Mouse (Mus musculus): ENCODE measurements around the gene Zfp740. TPM values are rescaled to one million over a fixed set of nuclear protein-coding genes. Genes with fewer than 3 reads are reported as not detected.

The Zfp740 gene
- 100 to 1,000 TPM in 1 of 2 experiments, 10 to 100 TPM in 1; 82.9 to 100 TPM for polyA plus RNA-seq (2017; shearing (Covaris generic))

GRCm38 (mm10) chr15:102202971-102203834, at the start of gene Zfp740:
Zfp740 (plus strand) TSS chr15:102203249.

DNA sequence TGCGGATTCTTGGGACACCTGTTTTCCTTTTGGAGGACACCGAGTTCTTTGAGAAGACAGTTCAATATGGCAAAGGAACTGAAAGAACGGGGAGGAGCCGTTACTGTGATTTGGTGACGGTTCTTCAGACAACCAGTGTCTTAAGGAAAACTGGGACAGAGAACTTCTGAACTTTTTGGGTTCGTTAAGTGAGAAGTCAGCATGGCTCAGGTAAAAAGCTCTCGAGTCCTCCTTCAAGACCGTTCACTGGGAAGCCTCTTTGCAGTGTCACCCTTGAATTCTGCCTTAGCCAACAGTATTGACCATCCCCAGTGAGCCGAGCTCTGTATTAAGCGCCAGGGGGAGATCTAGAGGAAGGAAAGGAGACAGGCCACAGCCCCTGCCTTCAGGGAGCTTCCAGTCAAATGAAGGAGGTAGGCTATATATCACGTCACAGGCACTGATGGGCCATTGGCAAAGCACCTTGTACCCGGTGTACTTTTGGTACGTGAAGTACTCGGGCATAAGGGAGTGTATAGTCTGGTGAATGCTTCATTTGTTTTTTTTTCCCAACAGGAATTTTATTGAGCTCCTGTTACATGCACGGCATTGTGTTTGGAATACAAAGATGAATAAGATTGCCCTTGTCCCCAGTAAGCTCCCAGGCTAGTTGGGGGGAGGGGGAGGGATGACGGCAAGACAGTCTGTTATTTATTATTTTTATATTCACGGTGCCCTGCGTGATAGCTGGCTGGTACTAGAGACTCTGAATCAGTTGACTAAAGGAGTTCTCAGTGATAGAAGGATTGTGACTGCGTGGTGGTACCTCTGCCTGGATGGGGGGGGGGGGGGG, 1.8 kb downstream of the Zfp740 start, which contains the start of gene Csad:
Csad (minus strand) TSS at position 51 of the 832 bp plus-strand sequence.

GRCm38 (mm10) chr15:102231748-102232147, 28.7 kb downstream of the Zfp740 start, which contains the start of gene Itgb7:
Itgb7 (minus strand) TSS chr15:102231944.

GRCm38 (mm10) chr15:102257202-102258075, 54.4 kb downstream of the Zfp740 start, which contains the start of gene Rarg:
Rarg (minus strand) TSS chr15:102257517.

Other genes with a start within 250 kb of the Zfp740 start
- not detected for gene Krt78, start 249.0 kb upstream of the Zfp740 start, polyA plus RNA-seq (2017; shearing (Covaris generic))
- under 1 TPM in 1 of 2 experiments, not detected in 1; 0.10 TPM for gene Krt8, start 198.8 kb upstream of the Zfp740 start, polyA plus RNA-seq (2017; shearing (Covaris generic))
- 1 to 10 TPM; 1.0 to 2.4 TPM for gene Krt18, start 175.1 kb upstream of the Zfp740 start, polyA plus RNA-seq (2017; shearing (Covaris generic))
- 10 to 100 TPM; 81.7 to 85.7 TPM for gene Eif4b, start 129.5 kb upstream of the Zfp740 start, polyA plus RNA-seq (2017; shearing (Covaris generic))
- gene Tns2, start 102.8 kb upstream of the Zfp740 start, polyA plus RNA-seq (2017; shearing (Covaris generic)) = under 1 TPM; 0.23 to 0.81 TPM
- gene Spryd3, start 67.0 kb upstream of the Zfp740 start, polyA plus RNA-seq (2017; shearing (Covaris generic)) = 10 to 100 TPM; 55.1 to 60.3 TPM
- gene Igfbp6, start 58.9 kb upstream of the Zfp740 start, polyA plus RNA-seq (2017; shearing (Covaris generic)) = under 1 TPM in 1 of 2 experiments, not detected in 1; 0.33 TPM
- gene Soat2, start 52.7 kb upstream of the Zfp740 start, polyA plus RNA-seq (2017; shearing (Covaris generic)) = 1 to 10 TPM in 1 of 2 experiments, under 1 TPM in 1; 0.87 to 4.3 TPM
- 10 to 100 TPM; 11.0 to 21.9 TPM for gene Csad, start 1.5 kb downstream of the Zfp740 start, polyA plus RNA-seq (2017; shearing (Covaris generic))
- 1,000 to 10,000 TPM in 1 of 2 experiments, 100 to 1,000 TPM in 1; 949 to 1,884 TPM for gene Itgb7, start 28.7 kb downstream of the Zfp740 start, polyA plus RNA-seq (2017; shearing (Covaris generic))
- gene Rarg, start 54.3 kb downstream of the Zfp740 start, polyA plus RNA-seq (2017; shearing (Covaris generic)) = 10 to 100 TPM; 28.5 to 42.8 TPM
- gene Gm9918, start 67.3 kb downstream of the Zfp740 start, polyA plus RNA-seq (2017; shearing (Covaris generic)) = not detected
- 100 to 1,000 TPM; 108 to 122 TPM for gene Mfsd5, start 76.2 kb downstream of the Zfp740 start, polyA plus RNA-seq (2017; shearing (Covaris generic))
- 1 to 10 TPM; 2.4 to 3.3 TPM for gene Espl1, start 93.0 kb downstream of the Zfp740 start, polyA plus RNA-seq (2017; shearing (Covaris generic))
- 100 to 1,000 TPM; 468 to 570 TPM for gene Pfdn5, start 122.9 kb downstream of the Zfp740 start, polyA plus RNA-seq (2017; shearing (Covaris generic))
- gene Myg1, start 128.5 kb downstream of the Zfp740 start, polyA plus RNA-seq (2017; shearing (Covaris generic)) = 10 to 100 TPM; 87.6 to 90.3 TPM
- 10 to 100 TPM; 46.4 to 47.9 TPM for gene Aaas, start 147.5 kb downstream of the Zfp740 start, polyA plus RNA-seq (2017; shearing (Covaris generic))
- not detected for gene Sp7, start 163.9 kb downstream of the Zfp740 start, polyA plus RNA-seq (2017; shearing (Covaris generic))
- gene Sp1, start 202.9 kb downstream of the Zfp740 start, polyA plus RNA-seq (2017; shearing (Covaris generic)) = 10 to 100 TPM; 10.7 to 15.1 TPM
- gene Amhr2, start 242.1 kb downstream of the Zfp740 start, polyA plus RNA-seq (2017; shearing (Covaris generic)) = under 1 TPM in 1 of 2 experiments, not detected in 1; 0.49 TPM

Data from activated CD4-positive, CD25-positive, alpha-beta regulatory T cell (primary cell).